Mouse (Mus musculus) right cerebral cortex, adult 18-20 months (tissue): ENCODE measurements around the gene Cldn10.

ENCODE experiments used
- DNase-seq: peaks from one replicate; pipeline ENCODE4 v3.0.0; 2022; ENCODE audit warnings: mixed read lengths

Gene Cldn10

DNA sequence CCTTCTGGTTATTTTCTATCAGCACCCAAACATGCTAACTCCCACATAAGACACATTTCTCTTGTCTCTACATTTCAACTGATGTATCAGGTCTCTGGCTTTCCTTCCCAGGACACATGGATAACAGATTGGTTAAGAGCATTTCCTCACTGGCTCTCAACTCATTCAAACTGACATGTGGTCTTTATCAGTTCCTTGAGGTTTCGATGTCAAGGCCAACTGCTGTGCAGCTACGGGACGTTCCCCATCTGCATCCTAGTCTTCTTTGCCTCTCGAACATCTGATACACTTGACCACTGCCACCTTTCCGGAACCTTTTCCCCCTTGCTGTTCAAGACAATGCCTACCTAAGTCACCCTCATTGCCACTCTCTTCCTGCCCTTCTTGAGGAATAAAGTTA lies 125.9 kb downstream of the Cldn10 start:
- DNase-seq, result no peak

DNA sequence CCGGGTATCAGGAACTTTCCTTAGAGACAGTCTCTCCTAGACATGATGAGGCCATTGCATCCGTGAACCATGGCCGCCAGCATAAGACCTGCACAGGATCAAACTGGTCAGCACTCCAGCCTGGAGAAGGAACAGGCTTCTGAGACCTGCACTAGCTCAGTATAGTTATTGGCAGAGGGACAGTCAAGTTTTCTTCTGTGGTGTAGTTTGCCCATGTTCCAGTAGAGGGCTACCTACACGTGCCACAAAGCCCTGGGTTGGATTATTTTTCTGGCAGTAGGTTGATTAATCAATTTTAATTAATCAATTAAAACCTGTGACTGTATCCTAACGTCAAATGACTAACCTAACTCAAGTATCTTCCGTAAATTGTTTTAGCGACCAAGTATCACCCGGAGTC lies 131.3 kb downstream of the Cldn10 start:
- peak; percentile 51 for DNase-seq

DNA sequence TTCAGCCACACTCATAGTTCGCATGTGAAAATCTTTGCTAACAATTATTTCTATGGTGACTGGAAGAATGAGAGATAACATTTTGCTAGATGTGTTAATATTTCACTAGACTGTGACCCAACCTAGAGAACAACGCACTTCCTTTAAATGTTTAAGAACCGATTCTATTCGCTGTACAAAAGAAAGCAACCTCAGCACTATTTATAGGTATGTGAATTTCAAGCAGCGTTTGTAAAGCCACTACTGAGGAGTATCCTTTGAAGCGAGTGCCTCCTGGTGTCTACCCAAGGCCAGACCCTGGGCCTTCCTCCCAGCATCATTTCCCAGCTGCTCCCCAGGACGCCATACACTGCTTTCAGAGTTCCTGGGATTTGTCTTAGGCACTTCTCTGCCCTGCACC lies 132.9 kb downstream of the Cldn10 start:
- DNase-seq, result no peak

DNA sequence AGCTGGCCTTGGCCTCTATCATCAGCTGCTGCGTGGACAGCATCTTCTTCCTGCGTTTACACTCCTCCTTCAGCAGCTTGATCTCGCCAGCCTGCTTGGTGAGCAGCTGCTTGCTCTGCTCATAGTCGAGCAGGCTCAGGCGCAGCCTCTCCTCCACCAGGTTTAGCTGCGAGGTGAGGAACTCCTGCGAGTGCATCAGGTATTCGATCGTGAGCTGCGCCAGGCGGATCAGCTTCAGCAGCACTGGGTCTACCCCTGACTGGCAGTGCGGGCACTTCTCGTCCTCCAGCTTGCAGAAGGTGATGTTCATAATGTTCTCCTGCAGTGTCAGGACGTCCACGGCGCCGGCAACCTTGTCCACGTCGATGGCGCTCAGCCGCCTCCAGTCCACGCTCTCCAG lies 134.5 kb downstream of the Cldn10 start:
- no peak for DNase-seq

DNA sequence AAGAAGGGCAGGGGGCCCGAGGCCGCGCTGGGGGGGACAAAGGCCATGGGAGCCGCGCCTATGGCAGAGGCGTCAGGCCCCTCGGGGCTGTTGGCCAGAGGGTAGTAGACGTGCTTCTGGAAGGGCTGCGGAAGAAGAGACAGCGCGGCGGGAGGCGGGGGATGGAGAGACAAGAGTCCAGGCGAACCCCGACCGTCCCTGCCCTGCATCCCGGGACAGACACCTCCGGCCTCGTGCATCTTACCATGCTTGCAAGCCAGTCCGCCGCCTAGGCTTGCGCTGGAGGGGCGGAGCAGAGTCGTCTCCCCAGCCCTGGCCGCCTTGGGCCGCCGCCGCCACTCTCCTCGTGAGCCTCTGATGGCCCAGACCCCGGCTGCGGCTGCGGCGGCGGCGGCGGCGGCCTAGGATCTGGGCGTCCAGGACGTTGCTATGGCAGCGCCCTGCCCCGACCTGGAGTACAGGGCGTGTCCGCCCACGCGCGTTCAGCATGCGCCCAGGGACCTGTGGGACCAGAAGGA lies 135.0 kb downstream of the Cldn10 start:
- DNase-seq, result no peak
